Mouse (Mus musculus) midbrain, embryonic 16.5 days (tissue): ENCODE measurements around the gene Ffar2. TPM values are rescaled to one million over a fixed set of nuclear protein-coding genes. Genes with fewer than 3 reads are reported as not detected.

Source experiments
- ATAC-seq: fragments of 200-750 bp; cut with Nextera tagmentation; 2 replicates; pipeline ENCODE4 v1.8.0; 2017; ENCODE audit warnings: moderate TSS enrichment
- H3K27ac ChIP-seq: fragments of 300-500 bp; sonication (generic); 2 replicates; pipeline ENCODE4 v1.5.1; 2014; ENCODE audit warnings: mild to moderate bottlenecking, low read length, mixed read lengths
- H3K27me3 ChIP-seq: fragments of 300-500 bp; sonication (generic); 2 replicates; pipeline ENCODE4 v1.6.1; 2014; ENCODE audit warnings: low read depth, low read length, mixed read lengths; ENCODE audit not compliant: control insufficient read depth, insufficient read depth
- H3K36me3 ChIP-seq: fragments of 300-500 bp; sonication (generic); 2 replicates; pipeline ENCODE4 v1.6.1; 2014; ENCODE audit warnings: mild to moderate bottlenecking, low read length, moderate library complexity, mixed read lengths; ENCODE audit not compliant: control insufficient read depth, insufficient read depth
- H3K4me1 ChIP-seq: fragments of 300-500 bp; sonication (generic); 2 replicates; pipeline ENCODE4 v1.6.1; 2014; ENCODE audit warnings: mild to moderate bottlenecking, low read length, mixed read lengths; ENCODE audit not compliant: control insufficient read depth, insufficient read depth
- H3K4me2 ChIP-seq: fragments of 300-500 bp; sonication (generic); 2 replicates; pipeline ENCODE4 v1.6.1; 2014; ENCODE audit warnings: mild to moderate bottlenecking, low read length, mixed read lengths
- H3K4me3 ChIP-seq: fragments of 300-500 bp; sonication (generic); 2 replicates; pipeline ENCODE4 v1.5.1; 2014; ENCODE audit warnings: low read depth, mild to moderate bottlenecking, low read length, moderate library complexity, mixed read lengths
- H3K9ac ChIP-seq: fragments of 300-500 bp; sonication (generic); 2 replicates; pipeline ENCODE4 v1.6.1; 2014; ENCODE audit warnings: low read depth, low read length, mixed read lengths
- H3K9me3 ChIP-seq: fragments of 300-500 bp; sonication (generic); replicated peaks from 2 replicates; pipeline ENCODE4 v1.6.1; 2014; ENCODE audit warnings: mild to moderate bottlenecking, low read length, mixed read lengths; ENCODE audit not compliant: control insufficient read depth, poor library complexity, severe bottlenecking
- WGBS: fragments of 180-500 bp; shearing (Covaris S2); extraction: QIAGEN DNeasy Blood & Tissue Kit; methylation state at CpG from one replicate; pipeline ENCODE4 v1.1.7; 2014; 5-methylcytosine and 5-hydroxymethylcytosine counted together
- polyA plus RNA-seq: library from polyadenylated mRNA; unstranded; fragments of >200 nt; fragmentation: Nextera tagmentation; extraction: Ambion mirVana; gene quantifications from 2 replicates; pipeline ENCODE4 v1.2.1, GENCODE M21; 2015

Gene Ffar2
- polyA plus RNA-seq, 1 experiment from 2014 or later, result 0.13 TPM

GRCm38 (mm10) chr7:30769236-30769635, 54.3 kb downstream of the Ffar2 start:
- H3K4me2 ChIP-seq, result no peak overlapping the region
- H3K9ac ChIP-seq, result no peak overlapping the region
- no peaks in the 10 kb centered on the region for H3K36me3 ChIP-seq
- H3K9me3 ChIP-seq, result no peaks in the 10 kb centered on the region; the same call in 1 of the 2 replicates
- H3K4me1 ChIP-seq, result no peaks in the 10 kb centered on the region
- H3K27ac ChIP-seq, result no peak overlapping the region
- ATAC-seq, result no peak
- 0 out of 2 replicates have a peak, but pooled peaks cover 2% of the 10 kb centered on the region for H3K27me3 ChIP-seq
- no peak overlapping the region for H3K4me3 ChIP-seq
- 33% methylated on average over 9 of the region's 9 CpGs for WGBS

Other genes starting within 250 kb of the Ffar2 start
- 9.1 and 11.0 TPM in 2 replicates for gene Kmt2b, start 235.0 kb downstream of the Ffar2 start, polyA plus RNA-seq
- 0.20 and 0.22 TPM in 2 replicates for gene Zbtb32, start 224.9 kb downstream of the Ffar2 start, polyA plus RNA-seq
- gene Upk1a, start 210.9 kb downstream of the Ffar2 start, polyA plus RNA-seq, result 0.29 and 0.46 TPM in 2 replicates
- gene Cox6b1, start 197.6 kb downstream of the Ffar2 start, polyA plus RNA-seq, result 1,035 and 1,037 TPM in 2 replicates
- not detected in 2 replicates for gene Etv2, start 187.9 kb downstream of the Ffar2 start, polyA plus RNA-seq
- 127 and 132 TPM in 2 replicates for gene Rbm42, start 173.5 kb downstream of the Ffar2 start, polyA plus RNA-seq
- 24.4 and 26.9 TPM in 2 replicates for gene Haus5, start 158.8 kb downstream of the Ffar2 start, polyA plus RNA-seq
- gene Pmis2, start 152.2 kb downstream of the Ffar2 start, polyA plus RNA-seq, result not detected in 2 replicates
- gene 2200002J24Rik, start 124.8 kb downstream of the Ffar2 start, polyA plus RNA-seq, result not detected in 2 replicates
- gene Atp4a, start 111.6 kb downstream of the Ffar2 start, polyA plus RNA-seq, result 1.2 and 2.2 TPM in 2 replicates
- gene Tmem147, start 94.2 kb downstream of the Ffar2 start, polyA plus RNA-seq, result 233 and 254 TPM in 2 replicates
- 1.1 and 1.7 TPM in 2 replicates for gene Gapdhs, start 80.1 kb downstream of the Ffar2 start, polyA plus RNA-seq
- 1.6 and 2.0 TPM in 2 replicates for gene Sbsn, start 72.3 kb downstream of the Ffar2 start, polyA plus RNA-seq
- gene Dmkn, start 60.0 kb downstream of the Ffar2 start, polyA plus RNA-seq, result 2.8 and 3.6 TPM in 2 replicates
- not detected in 2 replicates for gene Krtdap, start 35.9 kb downstream of the Ffar2 start, polyA plus RNA-seq
- not detected in 2 replicates for gene Ffar3, start 32.4 kb upstream of the Ffar2 start, polyA plus RNA-seq
- gene Ffar1, start 37.8 kb upstream of the Ffar2 start, polyA plus RNA-seq, result not detected in 2 replicates
- 0.06 TPM in 1 of 2 replicates, not detected in the other for gene Cd22, start 56.6 kb upstream of the Ffar2 start, polyA plus RNA-seq
- gene Mag, start 91.1 kb upstream of the Ffar2 start, polyA plus RNA-seq, result 4.5 and 4.7 TPM in 2 replicates
- gene Hamp2, start 100.9 kb upstream of the Ffar2 start, polyA plus RNA-seq, result not detected in 2 replicates
- not detected in 2 replicates for gene Hamp, start 120.3 kb upstream of the Ffar2 start, polyA plus RNA-seq
- 28.6 and 29.6 TPM in 2 replicates for gene Usf2, start 133.0 kb upstream of the Ffar2 start, polyA plus RNA-seq
- 16.7 and 19.0 TPM in 2 replicates for gene Lsr, start 149.7 kb upstream of the Ffar2 start, polyA plus RNA-seq
- 0.60 and 0.84 TPM in 2 replicates for gene Fam187b, start 150.0 kb upstream of the Ffar2 start, polyA plus RNA-seq
- gene Fxyd5, start 218.7 kb upstream of the Ffar2 start, polyA plus RNA-seq, result 19.0 and 24.4 TPM in 2 replicates
- 188 and 270 TPM in 2 replicates for gene Fxyd7, start 227.7 kb upstream of the Ffar2 start, polyA plus RNA-seq
- 11.2 and 17.3 TPM in 2 replicates for gene Fxyd1, start 233.4 kb upstream of the Ffar2 start, polyA plus RNA-seq
- 0.15 and 0.35 TPM in 2 replicates for gene Lgi4, start 235.6 kb upstream of the Ffar2 start, polyA plus RNA-seq